Mouse (Mus musculus): ENCODE data around the gene Lrrd1. TPM values are rescaled to one million over a fixed set of nuclear protein-coding genes. Genes with fewer than 3 reads are reported as not detected.
A peak's percentile ranks its signal among the peaks of the same experiment; 100 is the strongest.
"Not testable (repeated sequence)": the region's sequence is repeated elsewhere in the genome, so short reads cannot be mapped to it uniquely, and the experiment has no call there.

Lrrd1 gene
- polyA plus RNA-seq, 1 experiment from 2014 or later = 0.11 TPM

GRCm38 (mm10) chr5:3808472-3808871, 36.5 kb upstream of the Lrrd1 start:
- no peak overlapping the region for H3K4me3 ChIP-seq (ENCODE audit: low read length)
- no peak overlapping the region for H3K4me2 ChIP-seq (replicated peaks; ENCODE audit: low read depth, low read length)
- no peaks in the 10 kb centered on the region for H3K27me3 ChIP-seq (ENCODE audit: control insufficient read depth, insufficient read depth, low read length)
- H3K36me3 ChIP-seq (ENCODE audit: control insufficient read depth, insufficient read depth, low read length) = peaks cover 13% of the 10 kb centered on the region; the same call in 1 of the 2 replicates
- 95% methylated on average over 1 of the region's 1 CpGs for WGBS
- H3K9me3 ChIP-seq (ENCODE audit: control insufficient read depth, low read length) = no peaks in the 10 kb centered on the region
- H3K4me1 ChIP-seq (ENCODE audit: control insufficient read depth, insufficient read depth, low read length) = peaks cover 2% of the 10 kb centered on the region; the same call in 1 of the 2 replicates
- H3K9ac ChIP-seq (ENCODE audit: low read depth, low read length) = no peak overlapping the region
- no peak for ATAC-seq (ENCODE audit: low FRiP score, low TSS enrichment)
- no peak overlapping the region for H3K27ac ChIP-seq (ENCODE audit: low read depth, low read length)

- Histone ChIP-seq H3K27ac (ENCODE audit: low read depth, low read length) (no peak overlapping the region), H3K27me3 (ENCODE audit: control insufficient read depth, insufficient read depth, low read length) (no peaks in the 10 kb centered on the region), H3K36me3 (ENCODE audit: control insufficient read depth, insufficient read depth, low read length) (peaks cover 37% of the 10 kb centered on the region), H3K4me1 (ENCODE audit: control insufficient read depth, insufficient read depth, low read length) (no peaks in the 10 kb centered on the region), H3K9me3 (ENCODE audit: control insufficient read depth, low read length) (no peaks in the 10 kb centered on the region), H3K9ac (ENCODE audit: low read depth, low read length) (no peak overlapping the region), H3K4me2 (replicated peaks; ENCODE audit: low read depth, low read length) (no peak overlapping the region), H3K4me3 (ENCODE audit: low read length) (no peak overlapping the region)
- 82% methylated on average over 1 of the region's 1 CpGs for WGBS
- ATAC-seq (ENCODE audit: low FRiP score, low TSS enrichment) = no peak
These were observed 10.9 kb upstream of the Lrrd1 start for GRCm38 (mm10) chr5:3834107-3834506.

- H3K4me2 ChIP-seq (replicated peaks; ENCODE audit: low read depth, low read length) = no peak overlapping the region
- WGBS = 69% methylated on average over 4 of the region's 4 CpGs
- H3K27me3 ChIP-seq (ENCODE audit: control insufficient read depth, insufficient read depth, low read length) = no peaks in the 10 kb centered on the region
- H3K9me3 ChIP-seq (ENCODE audit: control insufficient read depth, low read length) = no peaks in the 10 kb centered on the region
- H3K4me1 ChIP-seq (ENCODE audit: control insufficient read depth, insufficient read depth, low read length) = no peaks in the 10 kb centered on the region
- H3K4me3 ChIP-seq (ENCODE audit: low read length) = no peak overlapping the region
- no peak overlapping the region for H3K9ac ChIP-seq (ENCODE audit: low read depth, low read length)
- H3K36me3 ChIP-seq (ENCODE audit: control insufficient read depth, insufficient read depth, low read length) = no peaks in the 10 kb centered on the region
- H3K27ac ChIP-seq (ENCODE audit: low read depth, low read length) = no peak overlapping the region
- ATAC-seq (ENCODE audit: low FRiP score, low TSS enrichment) = no peak
These were observed 25.2 kb downstream of the Lrrd1 start for GRCm38 (mm10) chr5:3870161-3870560.

DNA sequence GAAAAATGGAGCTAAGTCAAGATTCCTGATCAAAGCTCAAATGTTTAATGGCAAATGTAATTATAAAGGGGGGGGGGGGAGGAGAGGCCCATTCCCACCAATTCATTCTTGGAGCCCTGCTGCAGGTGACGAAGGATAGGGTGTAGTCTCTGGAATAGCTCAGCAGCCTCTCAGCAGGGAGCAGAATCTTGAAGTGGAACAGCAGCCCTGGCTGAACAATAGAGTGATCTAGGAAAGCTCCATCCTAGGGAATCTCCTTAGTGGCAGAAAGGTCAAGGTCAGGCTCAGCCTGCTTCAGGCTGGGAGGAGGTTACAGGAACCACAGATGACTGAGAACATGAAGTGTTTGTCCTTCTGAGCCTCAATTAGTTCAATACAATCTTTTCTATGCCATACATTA, 27.4 kb downstream of the Lrrd1 start:
- Histone ChIP-seq H3K27ac (ENCODE audit: low read depth, low read length) (no peak overlapping the region), H3K36me3 (ENCODE audit: control insufficient read depth, insufficient read depth, low read length) (no peaks in the 10 kb centered on the region), H3K4me2 (replicated peaks; ENCODE audit: low read depth, low read length) (no peak overlapping the region), H3K9ac (ENCODE audit: low read depth, low read length) (no peak overlapping the region), H3K4me3 (ENCODE audit: low read length) (no peak overlapping the region), H3K4me1 (ENCODE audit: control insufficient read depth, insufficient read depth, low read length) (no peaks in the 10 kb centered on the region), H3K9me3 (ENCODE audit: control insufficient read depth, low read length) (no peaks in the 10 kb centered on the region), H3K27me3 (ENCODE audit: control insufficient read depth, insufficient read depth, low read length) (no peaks in the 10 kb centered on the region)
- 85% methylated on average over 1 of the region's 1 CpGs for WGBS
- ATAC-seq (ENCODE audit: low FRiP score, low TSS enrichment) = no peak

GRCm38 (mm10) chr5:3873485-3873884, 28.5 kb downstream of the Lrrd1 start:
- no peaks in the 10 kb centered on the region for H3K27me3 ChIP-seq (ENCODE audit: control insufficient read depth, insufficient read depth, low read length)
- H3K4me2 ChIP-seq (replicated peaks; ENCODE audit: low read depth, low read length) = no peak overlapping the region
- no peak overlapping the region for H3K9ac ChIP-seq (ENCODE audit: low read depth, low read length)
- no peaks in the 10 kb centered on the region for H3K36me3 ChIP-seq (ENCODE audit: control insufficient read depth, insufficient read depth, low read length)
- 90% methylated on average over 3 of the region's 3 CpGs for WGBS
- H3K4me1 ChIP-seq (ENCODE audit: control insufficient read depth, insufficient read depth, low read length) = no peaks in the 10 kb centered on the region
- H3K4me3 ChIP-seq (ENCODE audit: low read length) = no peak overlapping the region
- no peaks in the 10 kb centered on the region for H3K9me3 ChIP-seq (ENCODE audit: control insufficient read depth, low read length)
- no peak for ATAC-seq (ENCODE audit: low FRiP score, low TSS enrichment)
- H3K27ac ChIP-seq (ENCODE audit: low read depth, low read length) = no peak overlapping the region

DNA sequence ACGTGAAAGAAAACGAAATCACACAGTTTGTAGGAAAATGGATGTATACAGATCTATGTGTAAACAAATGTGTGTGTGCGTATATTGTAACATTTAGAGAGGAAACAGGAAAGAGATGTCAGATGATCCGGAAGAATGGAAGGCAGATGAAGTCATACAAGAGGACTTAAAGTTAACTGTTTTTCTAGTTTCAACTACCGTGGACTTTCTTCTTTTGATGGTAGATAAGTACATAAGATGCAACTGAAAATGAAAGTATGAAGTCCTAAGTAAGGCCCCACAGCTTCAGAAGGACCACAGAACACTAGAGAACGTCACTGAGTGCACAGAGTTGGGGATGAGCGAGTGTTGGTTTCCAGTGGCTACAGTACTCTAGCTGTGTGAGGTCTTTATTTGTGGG, 41.9 kb downstream of the Lrrd1 start:
- H3K27me3 ChIP-seq (ENCODE audit: control insufficient read depth, insufficient read depth, low read length); H3K4me2 ChIP-seq (replicated peaks; ENCODE audit: low read depth, low read length); ATAC-seq (ENCODE audit: low FRiP score, low TSS enrichment); H3K9ac ChIP-seq (ENCODE audit: low read depth, low read length); H3K36me3 ChIP-seq (ENCODE audit: control insufficient read depth, insufficient read depth, low read length); H3K27ac ChIP-seq (ENCODE audit: low read depth, low read length); H3K4me3 ChIP-seq (ENCODE audit: low read length); H3K9me3 ChIP-seq (ENCODE audit: control insufficient read depth, low read length); H3K4me1 ChIP-seq (ENCODE audit: control insufficient read depth, insufficient read depth, low read length): not testable (repeated sequence)
- WGBS = 90% methylated on average over 7 of the region's 7 CpGs

GRCm38 (mm10) chr5:3889201-3889600, 44.2 kb downstream of the Lrrd1 start:
- Histone ChIP-seq H3K36me3 (ENCODE audit: control insufficient read depth, insufficient read depth, low read length) (no peaks in the 10 kb centered on the region), H3K9ac (ENCODE audit: low read depth, low read length) (no peak overlapping the region), H3K9me3 (ENCODE audit: control insufficient read depth, low read length) (no peaks in the 10 kb centered on the region), H3K4me3 (ENCODE audit: low read length) (no peak overlapping the region), H3K4me1 (ENCODE audit: control insufficient read depth, insufficient read depth, low read length) (no peaks in the 10 kb centered on the region), H3K4me2 (replicated peaks; ENCODE audit: low read depth, low read length) (no peak overlapping the region), H3K27me3 (ENCODE audit: control insufficient read depth, insufficient read depth, low read length) (no peaks in the 10 kb centered on the region), H3K27ac (ENCODE audit: low read depth, low read length) (no peak overlapping the region)
- no peak for ATAC-seq (ENCODE audit: low FRiP score, low TSS enrichment)

DNA sequence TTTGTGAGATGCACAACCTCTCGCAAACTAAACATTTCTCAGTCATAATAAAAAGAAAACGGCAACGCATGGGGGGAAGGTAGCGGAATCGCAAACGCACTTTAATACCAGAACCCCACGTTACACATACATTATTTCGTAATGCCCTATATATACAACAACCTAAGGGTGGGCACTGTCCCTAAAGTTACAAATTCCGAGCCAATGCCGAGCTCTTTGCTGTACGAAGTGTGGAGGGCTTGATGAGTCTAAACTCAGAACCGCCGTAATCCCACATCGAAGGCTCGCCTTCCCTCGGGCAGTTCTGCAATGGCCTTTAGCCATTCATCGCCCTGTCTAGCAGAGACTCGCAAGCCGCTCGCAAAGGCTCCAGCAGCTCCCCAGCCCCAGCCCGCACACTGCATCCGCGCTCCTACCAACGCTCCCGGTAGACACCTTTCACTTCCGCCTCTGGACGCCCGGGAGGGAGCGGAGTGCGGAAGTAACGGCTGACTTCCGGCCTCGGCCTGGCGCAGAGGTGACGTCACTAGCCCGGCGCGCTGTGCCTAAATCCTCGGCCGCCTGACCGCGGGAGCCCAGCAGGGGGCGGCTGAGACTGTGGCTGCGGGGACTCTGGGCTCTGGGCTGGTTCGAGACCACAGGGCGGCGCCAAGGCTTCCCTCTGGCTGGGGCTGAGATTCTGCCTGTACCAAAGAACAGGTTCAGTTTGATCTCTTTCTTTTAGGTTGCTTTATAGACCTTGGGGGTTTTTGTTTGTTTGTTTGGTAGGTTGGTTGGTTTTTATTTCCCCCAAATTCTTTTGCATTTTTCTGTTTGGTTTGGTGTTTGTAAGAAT, 48.7 kb downstream of the Lrrd1 start, which contains the start of gene Mterf1a:
TSS of gene Mterf1a (minus strand) at position 475 of the 835 bp plus-strand sequence.
- H3K27ac ChIP-seq (ENCODE audit: low read depth, low read length); H3K4me1 ChIP-seq (ENCODE audit: control insufficient read depth, insufficient read depth, low read length); H3K27me3 ChIP-seq (ENCODE audit: control insufficient read depth, insufficient read depth, low read length); H3K9me3 ChIP-seq (ENCODE audit: control insufficient read depth, low read length); H3K36me3 ChIP-seq (ENCODE audit: control insufficient read depth, insufficient read depth, low read length): not testable (repeated sequence)
- ATAC-seq (ENCODE audit: low FRiP score, low TSS enrichment) = peak; percentile 100
- H3K9ac ChIP-seq (ENCODE audit: low read depth, low read length) = peak within 1 kb of the TSS; percentile 55; the same call in 1 of the 2 replicates
- H3K4me2 ChIP-seq (replicated peaks; ENCODE audit: low read depth, low read length) = peak within 1 kb of the TSS; percentile 64
- 4% methylated on average over 7 of the region's 47 CpGs for WGBS
- H3K4me3 ChIP-seq (ENCODE audit: low read length) = peak within 1 kb of the TSS; percentile 45

GRCm38 (mm10) chr5:3894294-3894619, 49.3 kb downstream of the Lrrd1 start:
- ATAC-seq (ENCODE audit: low FRiP score, low TSS enrichment) = 0 out of 2 replicates have a peak, but pooled peaks have one; percentile 20
- H3K9me3 ChIP-seq (ENCODE audit: control insufficient read depth, low read length); H3K4me2 ChIP-seq (replicated peaks; ENCODE audit: low read depth, low read length); H3K9ac ChIP-seq (ENCODE audit: low read depth, low read length); H3K4me3 ChIP-seq (ENCODE audit: low read length); H3K27me3 ChIP-seq (ENCODE audit: control insufficient read depth, insufficient read depth, low read length); H3K27ac ChIP-seq (ENCODE audit: low read depth, low read length); H3K36me3 ChIP-seq (ENCODE audit: control insufficient read depth, insufficient read depth, low read length); H3K4me1 ChIP-seq (ENCODE audit: control insufficient read depth, insufficient read depth, low read length): not testable (repeated sequence)
- WGBS = 95% methylated on average over 4 of the region's 4 CpGs
